Mouse (Mus musculus): Measurements from ENCODE around the gene Shisal2b. TPM values are rescaled to one million over a fixed set of nuclear protein-coding genes. Genes with fewer than 3 reads are reported as not detected.
A peak's percentile ranks its signal among the peaks of the same experiment; 100 is the strongest.

The Shisal2b gene
- polyA plus RNA-seq, 1 experiment, result not detected

DNA sequence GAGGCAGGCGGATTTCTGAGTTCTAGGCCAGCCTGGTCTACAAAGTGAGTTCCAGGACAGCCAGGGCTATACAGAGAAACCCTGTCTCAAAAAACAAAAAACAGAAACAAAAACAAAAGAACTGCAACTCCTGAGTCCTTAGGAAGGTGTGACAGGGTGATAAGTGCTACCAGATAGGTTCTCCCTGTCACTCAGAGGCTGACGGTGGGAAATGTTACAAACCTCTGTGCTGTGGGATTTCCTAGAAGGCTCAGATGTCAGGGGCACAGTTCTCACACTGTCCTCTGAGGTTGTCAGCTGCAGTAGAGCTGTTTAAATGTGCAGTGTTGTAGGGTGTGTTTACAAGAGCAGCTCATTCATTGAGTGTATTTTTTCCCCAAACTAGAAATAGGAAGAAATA lies 38.2 kb downstream of the Shisal2b start:
- 67% methylated on average over 2 of the region's 2 CpGs for WGBS
- TF ChIP-seq POLR2A (IDR thresholded peaks at IDR 0.05; ENCODE audit: borderline replicate concordance, control insufficient read depth, low read depth, low read length) (no peak), CTCF (IDR thresholded peaks at IDR 0.05; ENCODE audit: control insufficient read depth, insufficient read depth, low read length) (no peak)
- no peak overlapping the region for H3K27ac ChIP-seq (ENCODE audit: control insufficient read depth, insufficient read depth, low read depth, low read length, poor library complexity)
- H3K4me3 ChIP-seq (replicated peaks; ENCODE audit: control insufficient read depth, low read depth, low read length), result no peak overlapping the region
- no peaks in the 10 kb centered on the region for H3K4me1 ChIP-seq (ENCODE audit: control insufficient read depth, insufficient read depth, low read length)

DNA sequence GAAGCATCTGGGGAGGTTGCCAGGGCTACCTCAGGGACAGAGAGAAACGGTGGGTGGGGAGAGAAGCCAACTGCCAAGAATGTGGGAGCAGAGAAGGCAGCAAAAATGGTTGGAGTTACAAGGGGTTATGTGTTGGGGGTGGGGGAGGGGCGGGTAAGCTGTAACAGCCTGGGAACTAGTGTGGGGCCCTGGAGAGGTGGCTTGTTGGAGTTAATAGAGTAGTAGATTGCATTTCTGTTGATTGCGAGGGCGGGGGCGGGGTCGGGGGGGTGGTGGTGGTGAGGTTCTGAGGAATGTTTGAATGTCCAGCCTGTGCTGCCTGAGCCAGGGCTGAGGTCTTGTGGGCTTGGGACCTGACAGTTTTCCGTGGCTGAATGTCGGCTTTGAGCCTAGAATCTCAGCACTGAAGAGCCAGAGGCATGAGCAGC lies 41.3 kb downstream of the Shisal2b start:
- Histone ChIP-seq H3K4me3 (replicated peaks; ENCODE audit: control insufficient read depth, low read depth, low read length) (no peak overlapping the region), H3K4me1 (ENCODE audit: control insufficient read depth, insufficient read depth, low read length) (no peaks in the 10 kb centered on the region; the same call in 1 of the 2 replicates), H3K27ac (ENCODE audit: control insufficient read depth, insufficient read depth, low read depth, low read length, poor library complexity) (no peak overlapping the region)
- no peak for TF ChIP-seq CTCF (IDR thresholded peaks at IDR 0.05; ENCODE audit: control insufficient read depth, insufficient read depth, low read length)
- no peak for TF ChIP-seq POLR2A (IDR thresholded peaks at IDR 0.05; ENCODE audit: borderline replicate concordance, control insufficient read depth, low read depth, low read length)
- 75% methylated on average over 8 of the region's 8 CpGs for WGBS

- Histone ChIP-seq H3K4me3 (replicated peaks; ENCODE audit: control insufficient read depth, low read depth, low read length) (no peak overlapping the region), H3K4me1 (ENCODE audit: control insufficient read depth, insufficient read depth, low read length) (no peaks in the 10 kb centered on the region; the same call in 1 of the 2 replicates), H3K27ac (ENCODE audit: control insufficient read depth, insufficient read depth, low read depth, low read length, poor library complexity) (no peak overlapping the region)
- WGBS, result 84% methylated on average over 1 of the region's 1 CpGs
- no peak for TF ChIP-seq POLR2A (IDR thresholded peaks at IDR 0.05; ENCODE audit: borderline replicate concordance, control insufficient read depth, low read depth, low read length)
- TF ChIP-seq CTCF (IDR thresholded peaks at IDR 0.05; ENCODE audit: control insufficient read depth, insufficient read depth, low read length), result no peak
These were observed 41.8 kb downstream of the Shisal2b start for GRCm38 (mm10) chr13:104821908-104822307.

DNA sequence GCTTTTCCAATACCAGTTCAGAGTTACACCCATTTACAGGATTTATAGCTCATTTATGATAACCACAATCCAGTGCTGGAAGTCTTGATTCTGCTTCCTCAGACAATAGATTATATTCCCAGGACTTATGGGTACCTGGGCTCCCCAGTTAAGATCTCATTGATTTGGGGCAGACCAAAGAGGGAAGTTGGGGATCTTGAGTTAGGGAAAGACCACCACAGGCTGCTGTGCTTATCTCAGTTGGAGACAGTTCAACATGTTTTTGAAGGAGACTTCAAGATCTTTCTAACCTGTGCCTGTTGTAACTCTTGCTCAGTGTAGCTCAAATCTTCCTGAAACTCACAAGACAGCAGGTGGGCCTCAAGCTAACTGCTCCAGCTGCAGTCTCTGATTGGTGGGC lies 42.5 kb downstream of the Shisal2b start:
- H3K4me1 ChIP-seq (ENCODE audit: control insufficient read depth, insufficient read depth, low read length), result no peaks in the 10 kb centered on the region; the same call in 1 of the 2 replicates
- TF ChIP-seq CTCF (IDR thresholded peaks at IDR 0.05; ENCODE audit: control insufficient read depth, insufficient read depth, low read length), result no peak
- no peak for TF ChIP-seq POLR2A (IDR thresholded peaks at IDR 0.05; ENCODE audit: borderline replicate concordance, control insufficient read depth, low read depth, low read length)
- H3K4me3 ChIP-seq (replicated peaks; ENCODE audit: control insufficient read depth, low read depth, low read length), result no peak overlapping the region
- H3K27ac ChIP-seq (ENCODE audit: control insufficient read depth, insufficient read depth, low read depth, low read length, poor library complexity), result no peak overlapping the region

- 22% methylated on average over 12 of the region's 12 CpGs for WGBS
- H3K27ac ChIP-seq (ENCODE audit: control insufficient read depth, insufficient read depth, low read depth, low read length, poor library complexity), result no peak overlapping the region; the same call in 1 of the 2 replicates
- TF ChIP-seq POLR2A (IDR thresholded peaks at IDR 0.05; ENCODE audit: borderline replicate concordance, control insufficient read depth, low read depth, low read length) (no peak), CTCF (IDR thresholded peaks at IDR 0.05; ENCODE audit: control insufficient read depth, insufficient read depth, low read length) (no peak)
- H3K4me3 ChIP-seq (replicated peaks; ENCODE audit: control insufficient read depth, low read depth, low read length), result peak overlapping the region; percentile 85
- no peaks in the 10 kb centered on the region; the same call in 1 of the 2 replicates for H3K4me1 ChIP-seq (ENCODE audit: control insufficient read depth, insufficient read depth, low read length)
These were observed 46.0 kb downstream of the Shisal2b start for GRCm38 (mm10) chr13:104817696-104818095.

DNA sequence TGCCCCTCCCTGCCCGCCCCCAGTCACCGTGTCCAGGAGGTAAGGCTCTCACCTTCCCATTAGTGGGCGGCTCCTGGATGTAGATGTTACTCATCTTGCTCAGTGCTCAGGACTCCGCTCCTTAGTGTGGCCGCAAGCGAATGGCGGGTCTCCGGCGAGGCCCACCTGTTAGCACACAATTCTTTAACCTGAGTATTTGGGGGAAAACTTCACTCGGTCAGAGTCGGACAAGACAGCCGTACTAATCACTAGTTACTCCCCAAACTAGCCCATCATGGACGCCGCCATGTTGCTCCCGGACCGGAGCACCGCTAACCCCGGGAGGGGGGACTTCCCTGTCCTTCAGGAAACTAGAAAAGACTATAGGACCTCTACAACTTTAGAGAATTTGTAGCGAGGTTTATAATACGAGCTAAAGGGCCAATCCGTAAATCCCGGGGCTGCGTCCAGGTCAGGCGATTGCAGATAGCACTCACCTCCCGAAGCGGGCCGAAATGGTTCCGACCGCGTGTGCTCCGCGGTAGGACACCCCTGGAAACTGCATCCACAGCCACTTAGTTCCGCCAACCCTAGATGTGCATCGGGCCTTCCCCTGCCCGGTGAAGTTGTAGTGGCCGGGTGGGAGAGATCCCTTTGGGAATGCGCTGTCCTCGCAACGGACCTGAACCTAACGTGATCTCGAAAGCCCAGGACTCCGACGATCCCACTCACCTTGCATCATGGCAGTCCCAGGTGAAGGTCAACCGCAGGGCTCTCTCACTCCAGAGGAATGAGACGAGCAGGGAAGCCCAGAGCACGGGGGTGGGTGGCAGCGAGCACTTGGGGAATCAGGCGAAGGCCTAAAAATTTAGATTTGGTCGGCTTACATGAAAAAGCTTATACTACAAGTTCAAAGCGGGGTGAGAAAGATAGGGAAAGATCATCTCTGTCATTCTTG lies 46.8 kb downstream of the Shisal2b start, which contains the start of gene Cwc27:
TSS of gene Cwc27 (minus strand) at position 508 of the 937 bp plus-strand sequence.
- no peaks in the 10 kb centered on the region; the same call in 1 of the 2 replicates for H3K4me1 ChIP-seq (ENCODE audit: control insufficient read depth, insufficient read depth, low read length)
- peak; percentile 53; the same call in 1 of the 2 replicates for TF ChIP-seq POLR2A (IDR thresholded peaks at IDR 0.05; ENCODE audit: borderline replicate concordance, control insufficient read depth, low read depth, low read length)
- no peak for TF ChIP-seq CTCF (IDR thresholded peaks at IDR 0.05; ENCODE audit: control insufficient read depth, insufficient read depth, low read length)
- whole genome bisulfite sequencing, result 2% methylated on average over 50 of the region's 50 CpGs
- peak within 1 kb of the TSS; percentile 85 for H3K4me3 ChIP-seq (replicated peaks; ENCODE audit: control insufficient read depth, low read depth, low read length)
- peak within 1 kb of the TSS; percentile 63 for H3K27ac ChIP-seq (ENCODE audit: control insufficient read depth, insufficient read depth, low read depth, low read length, poor library complexity)

DNA sequence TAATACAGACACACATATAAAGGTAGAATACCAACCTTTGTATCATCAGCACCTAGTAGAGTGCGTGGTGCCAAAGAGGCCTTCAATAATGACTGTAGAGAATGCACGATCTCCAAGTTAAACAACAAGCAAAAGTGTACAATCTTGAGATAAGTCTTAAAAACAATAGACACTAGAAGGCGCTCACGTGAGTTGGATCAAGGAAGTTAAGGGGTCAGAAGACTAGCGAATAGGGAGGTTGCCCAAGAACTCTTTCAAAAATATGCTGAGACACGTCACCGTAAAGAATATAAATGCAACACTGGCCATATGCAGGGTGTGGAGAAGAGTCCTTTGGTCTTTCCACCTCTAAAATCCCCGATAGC lies 47.4 kb downstream of the Shisal2b start:
- 8% methylated on average over 8 of the region's 8 CpGs for WGBS
- H3K4me3 ChIP-seq (replicated peaks; ENCODE audit: control insufficient read depth, low read depth, low read length), result peak overlapping the region; percentile 85
- H3K27ac ChIP-seq (ENCODE audit: control insufficient read depth, insufficient read depth, low read depth, low read length, poor library complexity), result peak overlapping the region; percentile 63; the same call in 1 of the 2 replicates
- TF ChIP-seq POLR2A (IDR thresholded peaks at IDR 0.05; ENCODE audit: borderline replicate concordance, control insufficient read depth, low read depth, low read length) (no peak), CTCF (IDR thresholded peaks at IDR 0.05; ENCODE audit: control insufficient read depth, insufficient read depth, low read length) (no peak)
- no peaks in the 10 kb centered on the region; the same call in 1 of the 2 replicates for H3K4me1 ChIP-seq (ENCODE audit: control insufficient read depth, insufficient read depth, low read length)

GRCm38 (mm10) chr13:104805681-104806080 lies 58.0 kb downstream of the Shisal2b start:
- H3K4me1 ChIP-seq (ENCODE audit: control insufficient read depth, insufficient read depth, low read length), result no peaks in the 10 kb centered on the region
- H3K4me3 ChIP-seq (replicated peaks; ENCODE audit: control insufficient read depth, low read depth, low read length), result no peak overlapping the region
- 39% methylated on average over 3 of the region's 3 CpGs for WGBS
- TF ChIP-seq CTCF (IDR thresholded peaks at IDR 0.05; ENCODE audit: control insufficient read depth, insufficient read depth, low read length) (no peak), POLR2A (IDR thresholded peaks at IDR 0.05; ENCODE audit: borderline replicate concordance, control insufficient read depth, low read depth, low read length) (no peak)
- H3K27ac ChIP-seq (ENCODE audit: control insufficient read depth, insufficient read depth, low read depth, low read length, poor library complexity), result no peak overlapping the region
